Mouse (Mus musculus) cerebellum, adult 11-12 months (tissue): ENCODE measurements around the gene Itpkc.

Experiments used
- DNase-seq: peaks from one replicate; pipeline ENCODE4 v3.0.0; 2022

Gene Itpkc

DNA sequence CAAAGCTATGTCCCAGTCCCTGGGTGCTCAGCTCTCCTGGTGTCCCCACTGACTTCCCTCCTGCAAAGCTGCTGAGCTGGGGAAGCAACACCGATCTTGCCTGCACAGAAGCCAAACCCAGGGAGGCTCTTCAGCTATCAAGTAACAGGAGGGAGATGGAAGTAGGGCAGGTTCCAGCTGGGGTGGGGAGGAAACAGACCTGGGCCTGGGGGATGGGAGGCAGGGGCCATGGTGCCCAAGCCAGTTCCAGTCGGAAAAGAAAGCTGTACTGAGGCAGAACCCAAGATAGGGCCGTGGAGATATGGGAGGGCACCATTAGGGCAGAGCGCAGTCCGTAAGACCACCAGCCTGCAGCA lies 65.0 kb downstream of the Itpkc start:
- peak; percentile 39 for DNase-seq

DNA sequence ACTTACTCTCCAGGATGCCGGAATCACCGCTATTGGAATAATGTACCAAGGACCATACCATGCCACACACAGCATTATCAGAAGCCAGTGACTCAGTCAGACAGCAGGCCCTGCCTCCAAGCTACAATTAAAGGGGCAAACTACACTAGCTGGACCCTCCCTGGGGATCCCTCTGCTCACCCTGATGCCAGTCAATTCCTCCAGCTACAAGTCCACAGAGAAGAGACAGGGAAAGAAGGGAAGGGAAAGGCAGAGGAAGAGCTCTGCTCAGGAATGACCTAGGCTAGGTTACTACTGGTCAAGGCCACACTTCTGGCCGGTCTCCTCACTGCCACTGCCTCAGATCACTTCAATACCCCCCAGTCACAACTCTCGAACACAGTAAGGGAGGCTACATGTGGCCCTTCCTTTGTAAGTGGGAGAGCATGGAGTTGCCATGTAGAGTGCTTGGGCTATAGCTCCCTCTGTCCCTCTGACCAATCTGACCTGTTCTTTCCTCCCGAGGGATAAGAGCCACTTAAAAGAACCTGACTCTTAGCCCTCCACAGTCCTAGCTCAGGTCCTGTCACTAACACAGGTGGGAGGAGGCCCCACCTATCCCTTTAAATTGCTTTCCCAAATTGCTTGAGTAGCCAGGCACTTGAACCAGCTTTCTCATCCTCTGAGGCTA lies 65.5 kb downstream of the Itpkc start:
- DNase-seq: no peak

GRCm38 (mm10) chr7:27161744-27162143 lies 66.7 kb downstream of the Itpkc start:
- peak; percentile 30 for DNase-seq

DNA sequence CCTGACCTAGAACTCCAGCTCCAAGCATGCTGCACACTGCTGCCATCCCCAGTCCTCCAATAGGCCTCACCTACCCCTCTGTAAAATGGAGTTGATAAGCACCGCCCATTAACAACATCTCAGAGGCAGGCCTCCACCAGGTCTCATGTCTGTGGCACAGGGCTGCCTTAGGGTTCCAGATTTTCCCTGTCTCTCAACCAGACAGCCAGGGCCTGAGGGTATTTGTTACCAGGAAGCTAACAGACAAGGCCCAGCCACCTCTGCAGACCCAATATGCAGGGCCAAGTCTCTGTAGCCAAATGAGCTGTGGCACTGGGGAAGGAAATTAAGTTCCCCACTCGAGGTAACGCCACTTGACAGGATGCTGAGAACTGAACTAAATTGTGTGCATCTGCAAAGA lies 67.5 kb downstream of the Itpkc start:
- DNase-seq: peak; percentile 14

DNA sequence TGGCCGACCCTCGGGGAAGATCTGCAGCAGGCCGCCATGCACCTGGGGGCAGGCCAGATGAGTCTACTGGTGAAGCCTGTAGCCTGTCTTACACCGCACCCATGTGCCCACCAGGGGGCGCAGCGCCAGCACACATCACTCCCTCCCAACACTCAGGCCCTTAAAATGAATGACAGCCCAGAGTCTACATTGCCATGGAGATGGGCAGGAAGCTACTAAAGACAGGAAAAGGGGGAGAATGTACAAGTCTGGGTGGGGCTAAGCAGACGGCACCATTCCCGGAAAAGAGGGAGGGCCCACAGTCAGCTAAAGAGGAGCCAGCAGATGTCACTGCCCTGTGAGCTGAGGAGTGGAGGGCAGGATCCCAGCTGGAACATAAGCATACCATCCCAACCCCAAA lies 68.6 kb downstream of the Itpkc start:
- DNase-seq: peak; percentile 88

GRCm38 (mm10) chr7:27159256-27159655 lies 69.2 kb downstream of the Itpkc start:
- peak; percentile 39 for DNase-seq

DNA sequence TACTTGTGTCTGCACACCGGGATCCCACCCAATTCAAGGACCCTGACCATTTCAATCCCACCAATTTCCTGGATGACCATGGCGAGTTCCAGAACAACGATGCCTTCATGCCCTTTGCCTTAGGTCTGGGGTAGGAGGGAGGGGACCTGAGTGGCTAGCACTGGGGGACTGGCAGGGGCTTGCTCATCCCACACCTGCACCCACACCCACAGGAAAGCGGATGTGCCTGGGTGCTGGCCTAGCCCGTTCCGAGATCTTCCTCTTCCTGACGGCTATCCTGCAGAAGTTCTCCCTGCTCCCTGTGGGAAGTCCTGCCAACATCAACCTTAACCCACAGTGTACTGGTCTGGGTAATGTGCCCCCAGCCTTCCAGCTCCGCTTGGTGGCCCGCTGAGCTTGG lies 70.3 kb downstream of the Itpkc start:
- peak; percentile 24 for DNase-seq
